Mouse (Mus musculus) ES-E14 (cell line): ENCODE measurements at regions not wholly inside any gene's neighbourhood (a gene's known extent, or its start where the extent isn't known, plus 50 kb on each side); places are given as distances from the start of the nearest gene placed in this dataset.

ENCODE experiments used
- DNase-seq: peaks from one replicate; pipeline ENCODE4 v3.0.0-alpha.2; 2013; ENCODE audit warnings: low read depth, low spot score
- H3K27ac ChIP-seq: 2 replicates; pipeline ENCODE4 v1.5.1; 2012; ENCODE audit warnings: low read depth, mild to moderate bottlenecking, low read length, moderate library complexity, mixed read lengths; ENCODE audit not compliant: poor library complexity, insufficient read depth, severe bottlenecking
- H3K36me3 ChIP-seq: 2 replicates; pipeline ENCODE4 v1.6.1; 2012; ENCODE audit warnings: mild to moderate bottlenecking, low read length, moderate library complexity, mixed read lengths; ENCODE audit not compliant: control insufficient read depth, poor library complexity, insufficient read depth, severe bottlenecking
- H3K4me1 ChIP-seq, 2 experiments: fragments of 150-350 bp in 1 of 2; sonication (generic) in 1 of 2; 2 replicates each; pipeline ENCODE4 v1.6.1; 2012; ENCODE audit warnings: low read length in 2 of 2, mild to moderate bottlenecking in 1 of 2, mixed read lengths in 1 of 2; ENCODE audit not compliant: control insufficient read depth in 2 of 2, insufficient read depth in 2 of 2, poor library complexity in 1 of 2
- H3K4me3 ChIP-seq, 2 experiments: fragments of 150-350 bp in 1 of 2; sonication (generic) in 1 of 2; 2 replicates each; pipeline ENCODE4 v1.5.1; 2012; ENCODE audit warnings: low read length in 2 of 2, low read depth in 1 of 2, mild to moderate bottlenecking in 1 of 2, mixed read lengths in 1 of 2; ENCODE audit not compliant: insufficient read depth in 1 of 2, poor library complexity in 1 of 2, severe bottlenecking in 1 of 2
- H3K9ac ChIP-seq: 2 replicates; pipeline ENCODE4 v1.6.1; 2012; ENCODE audit warnings: low read depth, mild to moderate bottlenecking, low read length, mixed read lengths; ENCODE audit not compliant: poor library complexity, insufficient read depth, severe bottlenecking
- H3K9me3 ChIP-seq: fragments of 150-350 bp; sonication (generic); 2 replicates; pipeline ENCODE4 v1.6.1; 2012; ENCODE audit warnings: low read depth, mild to moderate bottlenecking, low read length; ENCODE audit not compliant: control insufficient read depth, insufficient read depth
- CHD2 ChIP-seq: IDR thresholded peaks from 2 replicates; pipeline ENCODE4 v1.6.1; 2014; ENCODE audit warnings: mild to moderate bottlenecking, low read depth, low read length, inconsistent platforms
- HCFC1 ChIP-seq: IDR thresholded peaks from 2 replicates; pipeline ENCODE4 v1.6.1; 2012; ENCODE audit warnings: low read length, inconsistent platforms, borderline replicate concordance; ENCODE audit not compliant: insufficient read depth
- MAFK ChIP-seq: IDR thresholded peaks from 2 replicates; pipeline ENCODE4 v1.6.1; 2014; ENCODE audit warnings: mild to moderate bottlenecking, low read depth, low read length, inconsistent platforms; ENCODE audit not compliant: insufficient read depth
- ZC3H11A ChIP-seq: IDR thresholded peaks from 2 replicates; pipeline ENCODE4 v1.6.1; 2012; ENCODE audit warnings: low read depth, mild to moderate bottlenecking, inconsistent platforms, low read length, borderline replicate concordance
- ZNF384 ChIP-seq: IDR thresholded peaks from 2 replicates; pipeline ENCODE4 v1.6.1; 2012; ENCODE audit warnings: low read depth, low read length, inconsistent platforms
- in situ Hi-C, 2 experiments: fragments of 600-800 bp; cut with MboI; formaldehyde crosslinking; loops; one replicate each; pipeline ENCODE4 v1.15.1; 2025; ENCODE audit warnings: low sequenced_read_pairs in 2 of 2, inconsistent platforms in 1 of 2; ENCODE audit not compliant: unreplicated experiment in 2 of 2

- H3K4me1 ChIP-seq = no peaks in the 10 kb centered on the region; a peak in 1 of 4 replicates
- H3K4me3 ChIP-seq = no peak overlapping the region
- no peak for DNase-seq
- H3K27ac ChIP-seq = no peak overlapping the region
- in situ Hi-C loops = no loop called here
- H3K9ac ChIP-seq = no peak overlapping the region
- H3K9me3 ChIP-seq = no peaks in the 10 kb centered on the region
- no peaks in the 10 kb centered on the region for H3K36me3 ChIP-seq
- no peak for TF ChIP-seq MAFK
- TF ChIP-seq ZC3H11A = no peak
- TF ChIP-seq ZNF384 = no peak
- TF ChIP-seq CHD2 = no peak
- no peak for TF ChIP-seq HCFC1
These were observed 147.4 kb upstream of the Trpm3 start for GRCm38 (mm10) chr19:21991413-21991812.

DNA sequence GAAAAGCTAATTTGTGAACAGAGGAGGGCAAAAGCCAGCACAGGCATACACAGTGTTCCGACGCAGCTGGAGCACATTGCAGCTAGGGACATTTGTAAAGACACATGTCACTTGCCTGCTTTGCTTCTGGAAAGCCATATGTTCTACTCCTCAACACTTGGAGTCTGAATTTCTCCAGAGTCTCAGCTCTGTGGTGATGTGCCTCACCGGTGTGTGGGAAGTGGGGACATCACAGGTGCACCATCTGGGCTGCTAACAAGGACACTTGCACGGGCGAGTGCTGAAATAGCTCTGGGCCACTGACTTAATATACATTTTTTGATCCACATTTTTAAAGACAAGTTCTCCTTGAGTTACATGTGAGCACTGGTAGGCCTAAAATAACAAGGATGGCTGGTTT lies 139.2 kb upstream of the Trpm3 start:
- no peak for DNase-seq
- no peaks in the 10 kb centered on the region for H3K4me1 ChIP-seq
- H3K36me3 ChIP-seq = no peaks in the 10 kb centered on the region
- H3K9me3 ChIP-seq = no peaks in the 10 kb centered on the region
- no peak overlapping the region for H3K9ac ChIP-seq
- H3K27ac ChIP-seq = no peak overlapping the region
- H3K4me3 ChIP-seq = no peak overlapping the region
- TF ChIP-seq CHD2 = no peak
- no peak for TF ChIP-seq HCFC1
- TF ChIP-seq ZNF384 = no peak
- TF ChIP-seq ZC3H11A = no peak
- in situ Hi-C loops = no loop called here

DNA sequence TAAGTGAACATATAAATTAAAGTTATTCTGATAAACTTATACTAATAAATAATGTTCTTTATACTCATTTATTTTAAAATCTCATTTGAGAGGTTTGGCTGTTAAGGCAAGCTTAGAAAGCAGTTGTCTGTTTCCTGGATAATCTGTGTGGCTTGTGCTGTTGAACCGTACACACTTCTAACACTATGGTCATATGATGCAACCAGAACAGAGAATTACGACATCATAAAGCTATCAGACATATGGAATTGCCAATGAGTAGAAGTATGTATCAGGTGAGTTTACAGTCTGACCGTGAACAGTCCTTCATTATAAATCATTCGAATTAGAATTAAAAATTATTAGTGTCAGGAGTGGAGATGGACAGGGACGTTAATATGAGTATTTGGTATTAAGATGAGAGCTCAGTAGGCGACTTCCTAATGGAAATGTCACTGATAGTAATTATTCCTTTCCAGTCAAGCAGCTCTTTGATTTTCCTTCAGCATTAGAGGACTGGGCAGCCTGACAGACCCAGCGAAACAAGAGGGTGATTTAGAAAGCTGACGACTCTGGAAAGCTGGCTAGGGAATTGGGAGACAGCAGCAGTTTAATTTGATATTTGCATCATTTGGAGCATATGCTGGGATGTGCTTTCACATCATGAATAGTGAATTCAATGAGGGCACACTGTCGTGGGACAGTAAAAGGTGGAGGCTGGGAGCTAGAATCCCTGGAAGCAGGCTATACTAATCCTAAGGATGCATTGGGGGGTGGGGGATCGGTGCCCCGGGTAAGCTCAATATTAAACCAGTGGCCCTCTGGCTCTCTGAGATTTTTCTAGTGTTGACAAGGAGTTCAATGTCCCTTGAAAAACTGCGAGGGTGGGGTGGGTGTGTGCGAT lies 130.6 kb upstream of the Trpm3 start:
- H3K4me3 ChIP-seq = no peak overlapping the region
- H3K27ac ChIP-seq = no peak overlapping the region
- no peak for DNase-seq
- no peaks in the 10 kb centered on the region for H3K9me3 ChIP-seq
- H3K4me1 ChIP-seq = no peaks in the 10 kb centered on the region
- in situ Hi-C loops = no loop called here
- TF ChIP-seq CHD2 (no peak), HCFC1 (no peak), MAFK (no peak), ZC3H11A (no peak)
- no peaks in the 10 kb centered on the region for H3K36me3 ChIP-seq
- no peak overlapping the region for H3K9ac ChIP-seq

GRCm38 (mm10) chr19:22010239-22010638 lies 128.6 kb upstream of the Trpm3 start:
- Histone ChIP-seq H3K9me3 (no peaks in the 10 kb centered on the region), H3K36me3 (no peaks in the 10 kb centered on the region), H3K27ac (no peak overlapping the region), H3K9ac (no peak overlapping the region), H3K4me1 (no peaks in the 10 kb centered on the region), H3K4me3 (no peak overlapping the region)
- DNase-seq = no peak
- TF ChIP-seq ZC3H11A (no peak), HCFC1 (no peak), CHD2 (no peak), ZNF384 (no peak), MAFK (no peak)
- in situ Hi-C loops = no loop called here
